Mouse (Mus musculus) limb, embryonic 14.5 days (tissue): ENCODE results near the gene Tapbpl. TPM values are rescaled to one million over a fixed set of nuclear protein-coding genes. Genes with fewer than 3 reads are reported as not detected.
"Not testable (repeated sequence)": the region's sequence is repeated elsewhere in the genome, so short reads cannot be mapped to it uniquely, and the experiment has no call there.

Source experiments
- ATAC-seq: fragments of 200-750 bp; cut with Nextera tagmentation; 2 replicates; pipeline ENCODE4 v1.8.0; 2017; ENCODE audit warnings: low read depth, moderate number of reproducible peaks, moderate TSS enrichment; ENCODE audit not compliant: low FRiP score
- DNase-seq: peaks from one replicate; pipeline ENCODE4 v3.0.0-alpha.2; 2015; ENCODE audit warnings: low spot score
- H3K27ac ChIP-seq: fragments of 300-500 bp; sonication (generic); replicated peaks from 2 replicates; pipeline ENCODE4 v1.5.1; 2014; ENCODE audit warnings: low read depth, mild to moderate bottlenecking, low read length, moderate library complexity, mixed read lengths
- H3K27me3 ChIP-seq: fragments of 300-500 bp; sonication (generic); 2 replicates; pipeline ENCODE4 v1.6.1; 2014; ENCODE audit warnings: low read length, mixed read lengths; ENCODE audit not compliant: control insufficient read depth, insufficient read depth
- H3K36me3 ChIP-seq: fragments of 300-500 bp; sonication (generic); 2 replicates; pipeline ENCODE4 v1.6.1; 2014; ENCODE audit warnings: mild to moderate bottlenecking, low read length, moderate library complexity, mixed read lengths; ENCODE audit not compliant: control insufficient read depth, insufficient read depth
- H3K4me1 ChIP-seq: fragments of 300-500 bp; sonication (generic); 2 replicates; pipeline ENCODE4 v1.6.1; 2014; ENCODE audit warnings: antibody characterized with exemption, low read length, mixed read lengths; ENCODE audit not compliant: control insufficient read depth, insufficient read depth
- H3K4me2 ChIP-seq: fragments of 300-500 bp; sonication (generic); replicated peaks from 2 replicates; pipeline ENCODE4 v1.6.1; 2014; ENCODE audit warnings: low read depth, mild to moderate bottlenecking, low read length, moderate library complexity; ENCODE audit not compliant: severe bottlenecking
- H3K4me3 ChIP-seq: fragments of 300-500 bp; sonication (generic); replicated peaks from 2 replicates; pipeline ENCODE4 v1.5.1; 2014; ENCODE audit warnings: low read length
- H3K9ac ChIP-seq: fragments of 300-500 bp; sonication (generic); 2 replicates; pipeline ENCODE4 v1.6.1; 2014; ENCODE audit warnings: mild to moderate bottlenecking, low read depth, low read length, moderate library complexity; ENCODE audit not compliant: severe bottlenecking
- H3K9me3 ChIP-seq: fragments of 300-500 bp; sonication (generic); 2 replicates; pipeline ENCODE4 v1.6.1; 2016; ENCODE audit warnings: low read length; ENCODE audit not compliant: control insufficient read depth
- POLR2A ChIP-seq: fragments of 200-500 bp; IDR thresholded peaks from 2 replicates; pipeline ENCODE4 v1.8.0; 2012; ENCODE audit warnings: inconsistent platforms, mild to moderate bottlenecking, moderate library complexity, borderline replicate concordance; ENCODE audit not compliant: insufficient read depth, insufficient read length; ENCODE audit errors: extremely low read depth
- WGBS: fragments of 180-500 bp; shearing (Covaris S2); extraction: QIAGEN DNeasy Blood & Tissue Kit; methylation state at CpG from one replicate; pipeline ENCODE4 v1.1.7; 2014; 5-methylcytosine and 5-hydroxymethylcytosine counted together
- polyA plus RNA-seq, 2 experiments: library from polyadenylated mRNA; depleted of rRNA in 1 of 2; stranded (reverse) in 1 of 2; unstranded in 1 of 2; fragments of >200 nt; fragmentation: Nextera tagmentation in 1 of 2; extraction: Ambion mirVana in 1 of 2; gene quantifications; 2 replicates each; pipeline versions ENCODE4 v1.2.1 to v1.2.3; 2012 to 2014

The Tapbpl gene
- polyA plus RNA-seq, 2 experiments, result 2.8 to 3.4 TPM

DNA sequence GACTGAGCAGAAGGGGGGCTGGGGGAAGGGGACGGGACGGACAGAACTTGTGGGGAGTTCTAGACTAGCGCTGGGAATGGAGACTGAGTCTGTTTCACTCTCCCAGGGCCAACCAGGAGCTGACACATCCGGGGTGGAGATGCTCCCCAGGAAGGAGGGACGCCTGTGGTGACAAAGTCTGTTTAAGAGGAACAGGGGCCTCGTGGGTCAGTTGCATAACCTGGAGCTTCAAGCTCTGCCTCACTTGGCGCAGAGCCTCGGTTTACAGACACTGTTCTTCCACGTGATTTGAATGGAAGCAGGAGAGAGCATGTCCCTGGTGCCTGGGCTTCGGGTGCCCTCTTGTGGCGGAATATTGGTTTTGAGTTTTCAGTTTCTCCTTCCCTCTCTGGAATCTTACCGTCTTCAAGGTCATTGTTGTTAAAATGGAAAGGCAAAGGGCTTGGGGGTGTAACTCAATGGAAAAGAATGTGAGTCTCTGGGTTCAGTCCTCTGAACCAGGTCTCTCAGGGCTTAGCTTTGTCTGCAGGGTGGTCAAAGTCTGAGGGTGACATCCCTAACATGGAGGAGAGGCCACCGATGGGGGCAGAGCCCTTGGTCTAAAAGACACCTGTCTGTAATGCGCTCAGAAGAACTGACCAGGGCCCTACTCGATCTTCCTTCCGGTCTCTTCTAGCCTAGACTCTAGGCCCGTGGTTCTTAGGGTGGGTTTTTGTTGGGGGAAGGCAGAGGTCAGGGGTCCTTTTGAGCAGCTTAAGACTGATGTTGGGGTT lies 40.0 kb upstream of the Tapbpl start:
- H3K9ac ChIP-seq, result 0 out of 2 replicates have a peak overlapping the region, but pooled peaks have one; percentile 2
- no peak for TF ChIP-seq POLR2A
- no peaks in the 10 kb centered on the region for H3K9me3 ChIP-seq
- no peak overlapping the region for H3K27ac ChIP-seq
- no peaks in the 10 kb centered on the region for H3K36me3 ChIP-seq
- peak overlapping the region; percentile 48 for H3K4me2 ChIP-seq
- 18% methylated on average over 17 of the region's 17 CpGs for WGBS
- ATAC-seq, result peak; percentile 82
- H3K4me3 ChIP-seq, result peak overlapping the region; percentile 15
- DNase-seq, result peak; percentile 92
- H3K4me1 ChIP-seq, result peaks cover 4% of the 10 kb centered on the region; the same call in 1 of the 2 replicates
- H3K27me3 ChIP-seq, result no peaks in the 10 kb centered on the region

DNA sequence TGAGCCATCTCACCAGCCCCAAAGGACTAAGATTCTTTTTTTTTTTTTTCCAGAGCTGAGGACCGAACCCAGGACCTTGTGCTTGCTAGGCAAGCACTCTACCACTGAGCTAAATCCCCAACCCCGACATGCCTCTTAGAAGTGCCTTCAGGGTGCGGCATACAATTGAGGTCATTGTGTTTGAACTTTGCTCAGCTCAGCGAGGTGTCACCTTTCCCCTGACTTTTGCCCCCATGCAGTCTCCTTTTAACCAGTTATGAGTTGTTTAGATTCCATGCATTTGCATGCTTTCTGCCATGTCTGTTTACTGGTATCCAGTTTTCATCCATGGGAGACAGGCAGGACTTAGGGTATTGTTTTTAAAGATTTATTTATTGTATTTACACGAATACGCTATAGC lies 37.1 kb upstream of the Tapbpl start:
- H3K27ac ChIP-seq, result no peak overlapping the region
- H3K4me2 ChIP-seq, result no peak overlapping the region
- no peak for TF ChIP-seq POLR2A
- no peak for DNase-seq
- peaks cover 4% of the 10 kb centered on the region; the same call in 1 of the 2 replicates for H3K4me1 ChIP-seq
- 48% methylated on average over 6 of the region's 6 CpGs for WGBS
- ATAC-seq, result no peak
- no peaks in the 10 kb centered on the region for H3K9me3 ChIP-seq
- H3K27me3 ChIP-seq, result no peaks in the 10 kb centered on the region
- no peak overlapping the region for H3K4me3 ChIP-seq
- no peaks in the 10 kb centered on the region for H3K36me3 ChIP-seq
- no peak overlapping the region for H3K9ac ChIP-seq

DNA sequence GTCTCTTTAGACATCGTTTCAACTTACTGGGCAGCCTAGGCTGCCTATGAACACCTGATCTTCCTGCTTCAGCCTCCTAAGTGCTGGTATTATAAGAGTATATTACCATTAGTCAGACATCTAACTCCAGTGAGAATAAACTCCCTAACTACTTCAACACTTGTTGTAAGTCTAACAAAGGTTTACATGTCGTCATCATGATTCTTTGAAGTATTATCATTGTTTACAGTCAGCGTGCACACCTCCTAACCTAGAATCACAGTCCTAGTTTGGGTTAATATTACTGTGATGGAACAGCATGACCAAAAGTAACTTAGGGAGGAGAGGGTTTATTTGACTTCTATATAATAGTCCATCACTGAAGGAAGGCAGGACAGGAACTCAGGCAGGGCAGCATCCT lies 35.8 kb upstream of the Tapbpl start:
- no peak overlapping the region for H3K9ac ChIP-seq
- ATAC-seq (no peak), DNase-seq (no peak)
- 76% methylated on average over 3 of the region's 3 CpGs for WGBS
- peaks cover 4% of the 10 kb centered on the region; the same call in 1 of the 2 replicates for H3K4me1 ChIP-seq
- no peaks in the 10 kb centered on the region for H3K27me3 ChIP-seq
- no peak overlapping the region for H3K27ac ChIP-seq
- no peak overlapping the region for H3K4me3 ChIP-seq
- no peak for TF ChIP-seq POLR2A
- H3K4me2 ChIP-seq, result no peak overlapping the region
- H3K36me3 ChIP-seq, result no peaks in the 10 kb centered on the region
- no peaks in the 10 kb centered on the region for H3K9me3 ChIP-seq

DNA sequence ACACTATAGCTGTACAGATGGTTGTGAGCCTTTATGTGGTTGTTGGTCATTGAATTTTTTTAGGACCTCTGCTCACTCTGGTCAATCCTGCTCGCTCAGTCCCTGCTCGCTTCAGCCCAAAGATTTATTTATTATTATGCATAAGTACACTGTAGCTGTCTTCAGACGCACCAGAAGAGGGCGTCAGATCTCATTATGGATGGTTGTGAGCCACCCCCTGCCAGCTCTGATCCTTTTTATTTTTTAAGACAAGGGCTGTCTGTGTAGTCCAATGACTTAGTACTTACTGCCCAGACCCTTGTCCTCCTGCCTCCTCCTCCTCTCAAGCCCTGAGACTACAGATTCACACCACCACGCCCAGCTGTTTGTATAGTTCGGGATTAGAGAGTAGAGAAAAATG lies 34.9 kb upstream of the Tapbpl start:
- H3K36me3 ChIP-seq, H3K4me2 ChIP-seq, H3K9me3 ChIP-seq, H3K4me3 ChIP-seq, H3K4me1 ChIP-seq, H3K27ac ChIP-seq, DNase-seq, ATAC-seq, H3K9ac ChIP-seq, H3K27me3 ChIP-seq: not testable (repeated sequence)
- 72% methylated on average over 6 of the region's 6 CpGs for WGBS

DNA sequence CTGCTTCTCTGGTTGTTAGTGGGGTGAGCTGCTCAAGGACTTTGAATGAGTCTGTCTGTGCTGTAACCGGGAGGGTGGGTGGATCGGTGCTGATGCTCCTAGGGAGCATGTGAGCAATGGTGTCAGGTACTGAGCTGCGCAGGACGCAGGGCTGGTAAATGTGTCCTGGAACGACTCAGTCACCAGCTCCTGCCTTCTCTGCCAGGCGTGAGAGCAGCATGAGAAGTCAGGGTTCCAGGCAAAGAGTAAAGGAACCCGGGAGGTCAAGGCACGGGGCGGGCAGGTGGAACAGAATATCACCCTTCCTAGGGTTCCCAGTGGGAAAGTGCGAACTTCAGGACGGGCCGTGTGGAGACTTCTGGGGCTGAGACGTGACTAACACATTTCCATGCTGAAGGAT lies 34.4 kb upstream of the Tapbpl start:
- DNase-seq, result no peak
- Histone ChIP-seq H3K4me2 (no peak overlapping the region), H3K27ac (no peak overlapping the region), H3K9me3 (no peaks in the 10 kb centered on the region), H3K4me3 (no peak overlapping the region), H3K36me3 (no peaks in the 10 kb centered on the region), H3K27me3 (no peaks in the 10 kb centered on the region), H3K4me1 (no peaks in the 10 kb centered on the region), H3K9ac (no peak overlapping the region)
- no peak for ATAC-seq
- 63% methylated on average over 13 of the region's 13 CpGs for WGBS
- no peak for TF ChIP-seq POLR2A
